Mouse (Mus musculus) liver, embryonic 14.5 days (tissue): Measurements from ENCODE around the gene Pald1. TPM values are rescaled to one million over a fixed set of nuclear protein-coding genes. Genes with fewer than 3 reads are reported as not detected.

Experiments used
- ATAC-seq: fragments of 200-750 bp; cut with Nextera tagmentation; 2 replicates; pipeline ENCODE4 v1.8.0; 2017; ENCODE audit warnings: moderate number of reproducible peaks, mild to moderate bottlenecking, moderate library complexity; ENCODE audit not compliant: insufficient read depth
- DNase-seq, 3 experiments: peaks; one replicate each; pipeline ENCODE4 v3.0.0-alpha.2; 2012 to 2013; ENCODE audit warnings: low read depth in 3 of 3, low spot score in 3 of 3
- H3K27ac ChIP-seq: fragments of 300-500 bp; sonication (generic); 2 replicates; pipeline ENCODE4 v1.5.1; 2014; ENCODE audit warnings: moderate library complexity, mild to moderate bottlenecking, control low read depth, inconsistent platforms
- H3K27me3 ChIP-seq: fragments of 300-500 bp; sonication (generic); 2 replicates; pipeline ENCODE4 v1.6.1; 2014; ENCODE audit warnings: mild to moderate bottlenecking, low read length, moderate library complexity; ENCODE audit not compliant: control insufficient read depth, insufficient read depth
- H3K36me3 ChIP-seq: fragments of 300-500 bp; sonication (generic); replicated peaks from 2 replicates; pipeline ENCODE4 v1.6.1; 2014; ENCODE audit warnings: low read depth; ENCODE audit not compliant: control insufficient read depth, insufficient read depth
- H3K4me1 ChIP-seq, 2 experiments: fragments of 200-500 bp in 1 of 2; fragments of 300-500 bp in 1 of 2; sonication (generic) in 1 of 2; replicated peaks; 2 replicates each; pipeline ENCODE4 v1.6.1; 2012 to 2014; ENCODE audit warnings: antibody characterized with exemption in 1 of 2, inconsistent platforms in 1 of 2, low read length in 1 of 2; ENCODE audit not compliant: control insufficient read depth in 2 of 2, insufficient read depth in 2 of 2
- H3K4me2 ChIP-seq: fragments of 300-500 bp; sonication (generic); 2 replicates; pipeline ENCODE4 v1.6.1; 2014; ENCODE audit warnings: low read depth, mild to moderate bottlenecking, control low read depth, moderate library complexity
- H3K4me3 ChIP-seq, 2 experiments: fragments of 200-500 bp in 1 of 2; fragments of 300-500 bp in 1 of 2; sonication (generic) in 1 of 2; 2 replicates each; pipeline ENCODE4 v1.5.1; 2012 to 2014; ENCODE audit warnings: low read depth in 2 of 2, low read length in 2 of 2, mild to moderate bottlenecking in 2 of 2, control low read depth in 1 of 2, inconsistent platforms in 1 of 2, moderate library complexity in 1 of 2; ENCODE audit not compliant: insufficient read depth in 1 of 2
- H3K9ac ChIP-seq: fragments of 300-500 bp; sonication (generic); replicated peaks from 2 replicates; pipeline ENCODE4 v1.6.1; 2014; ENCODE audit warnings: mild to moderate bottlenecking, control low read depth, moderate library complexity
- H3K9me3 ChIP-seq: fragments of 300-500 bp; sonication (generic); 2 replicates; pipeline ENCODE4 v1.6.1; 2016; ENCODE audit warnings: low read length, mixed read lengths; ENCODE audit not compliant: control insufficient read depth
- CTCF ChIP-seq: IDR thresholded peaks from 2 replicates; pipeline ENCODE4 v1.5.1; 2016; ENCODE audit warnings: antibody characterized with exemption, low read depth, control low read depth
- EP300 ChIP-seq: IDR thresholded peaks from 2 replicates; pipeline ENCODE4 v1.6.1; 2016; ENCODE audit warnings: antibody characterized with exemption, low read depth
- WGBS: fragments of 180-500 bp; shearing (Covaris S2); extraction: QIAGEN DNeasy Blood & Tissue Kit; methylation state at CpG from one replicate; pipeline ENCODE4 v1.1.7; 2014; ENCODE audit not compliant: insufficient replicate concordance; 5-methylcytosine and 5-hydroxymethylcytosine counted together
- polyA plus RNA-seq, 2 experiments: library from polyadenylated mRNA; depleted of rRNA in 1 of 2; stranded (reverse) in 1 of 2; unstranded in 1 of 2; fragments of >200 nt; fragmentation: Nextera tagmentation in 1 of 2; extraction: Ambion mirVana in 1 of 2; gene quantifications; 2 replicates each; pipeline versions ENCODE4 v1.2.1 to v1.2.3; 2012 to 2014

The Pald1 gene
- polyA plus RNA-seq, 2 experiments, result 4.0 to 4.4 TPM

DNA sequence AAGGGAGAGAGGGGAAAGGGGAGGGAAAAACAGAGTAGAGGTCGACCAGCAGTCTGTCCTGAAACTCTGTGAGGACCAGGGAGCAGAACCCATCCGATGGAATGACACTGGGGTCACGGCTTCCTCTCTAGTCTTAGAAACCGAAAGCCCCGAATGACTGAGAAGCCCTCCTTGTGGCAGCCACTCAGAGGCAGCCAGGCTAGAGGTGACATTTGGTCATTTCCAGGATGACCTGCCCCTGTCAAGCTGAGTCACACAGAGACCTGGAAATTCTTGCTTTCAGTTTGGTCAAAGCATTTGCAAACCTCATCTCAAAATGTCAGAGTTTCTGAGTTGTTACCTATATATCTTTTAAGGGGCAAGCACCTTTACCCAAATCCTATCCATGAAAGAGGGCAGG is 102.2 kb downstream of the Pald1 start:
- Histone ChIP-seq H3K9me3 (no peaks in the 10 kb centered on the region), H3K27ac (no peak overlapping the region), H3K4me2 (no peak overlapping the region), H3K9ac (no peak overlapping the region), H3K4me1 (peaks cover 0 to 6% of the 10 kb centered on the region in 2 experiments; a peak in 1 of 4 replicates), H3K4me3 (no peak overlapping the region), H3K27me3 (no peaks in the 10 kb centered on the region), H3K36me3 (no peaks in the 10 kb centered on the region)
- no peak for DNase-seq
- TF ChIP-seq CTCF (no peak), EP300 (no peak)
- WGBS, result 51% methylated on average over 5 of the region's 5 CpGs
- no peak for ATAC-seq

DNA sequence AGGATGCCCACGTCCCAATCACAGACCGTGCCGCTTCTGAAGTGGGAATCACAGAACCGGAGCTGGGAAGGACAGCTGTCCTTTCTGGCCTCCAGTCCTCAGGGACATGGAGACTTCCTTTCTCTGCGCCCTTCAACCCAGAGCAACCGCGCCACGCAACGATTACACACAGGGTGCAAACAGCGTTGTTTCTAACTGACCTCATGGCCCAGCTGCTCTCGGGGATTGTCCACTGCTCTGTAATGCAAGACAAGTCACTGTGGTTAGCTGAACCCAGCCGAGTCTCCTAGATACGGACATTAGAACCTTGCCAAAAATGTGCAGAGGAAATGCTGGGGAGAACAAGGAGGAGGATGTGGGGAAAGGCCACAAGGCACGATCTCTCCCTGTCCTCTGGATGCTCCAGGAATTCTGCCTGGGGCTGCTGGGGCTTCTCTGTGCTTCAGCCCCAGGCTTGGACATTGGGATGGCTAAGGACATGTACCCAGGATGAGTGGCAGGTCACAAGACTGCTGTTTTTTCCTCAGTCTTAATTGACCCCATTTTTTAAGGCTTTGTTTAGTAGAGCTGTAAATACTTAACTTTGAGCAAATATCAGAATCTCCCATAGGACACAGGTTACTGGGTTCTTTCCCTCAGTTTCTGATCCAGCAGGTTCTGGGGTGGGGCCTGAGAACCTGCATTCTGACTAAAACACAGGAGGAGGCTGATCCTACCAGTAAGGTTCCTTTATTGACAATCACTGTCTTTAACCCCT is 105.2 kb downstream of the Pald1 start:
- H3K4me1 ChIP-seq, result 0 out of 4 replicates have a peak, but pooled peaks cover 0 to 7% of the 10 kb centered on the region in 2 experiments
- no peak for ATAC-seq
- H3K4me3 ChIP-seq, result no peak overlapping the region
- no peak overlapping the region for H3K9ac ChIP-seq
- DNase-seq, result no peak
- H3K4me2 ChIP-seq, result no peak overlapping the region
- no peak overlapping the region for H3K27ac ChIP-seq
- peaks cover 11% of the 10 kb centered on the region for H3K27me3 ChIP-seq
- no peaks in the 10 kb centered on the region for H3K9me3 ChIP-seq
- no peak for TF ChIP-seq CTCF
- no peak for TF ChIP-seq EP300
- no peaks in the 10 kb centered on the region for H3K36me3 ChIP-seq
- 33% methylated on average over 14 of the region's 14 CpGs for WGBS

DNA sequence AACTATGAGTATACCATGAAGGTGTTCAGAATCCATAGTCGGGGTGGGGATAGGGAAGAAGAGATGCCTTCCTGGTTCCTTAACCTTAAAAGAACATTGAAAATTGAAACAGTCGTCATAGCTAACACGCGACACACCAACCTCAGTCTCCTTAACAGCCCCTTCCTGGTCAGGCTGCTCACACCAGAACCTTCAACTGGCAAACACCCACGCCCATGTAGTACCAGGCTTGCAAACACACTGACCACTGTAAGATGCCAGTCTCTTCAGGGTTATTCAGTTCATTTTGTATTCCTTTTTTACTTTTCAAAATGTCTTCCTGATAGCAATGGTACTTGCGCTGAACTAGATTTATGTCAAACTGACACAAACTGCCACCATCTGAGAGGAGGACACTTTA is 106.3 kb downstream of the Pald1 start:
- H3K36me3 ChIP-seq, result no peaks in the 10 kb centered on the region
- H3K9ac ChIP-seq, result no peak overlapping the region
- H3K4me3 ChIP-seq, result no peak overlapping the region
- no peak for DNase-seq
- H3K27me3 ChIP-seq, result peaks cover 20% of the 10 kb centered on the region
- H3K4me1 ChIP-seq, result 0 out of 4 replicates have a peak, but pooled peaks cover 0 to 7% of the 10 kb centered on the region in 2 experiments
- no peaks in the 10 kb centered on the region for H3K9me3 ChIP-seq
- H3K27ac ChIP-seq, result no peak overlapping the region
- no peak for ATAC-seq
- no peak overlapping the region for H3K4me2 ChIP-seq
- WGBS, result 70% methylated on average over 6 of the region's 6 CpGs
- TF ChIP-seq EP300 (no peak), CTCF (no peak)

DNA sequence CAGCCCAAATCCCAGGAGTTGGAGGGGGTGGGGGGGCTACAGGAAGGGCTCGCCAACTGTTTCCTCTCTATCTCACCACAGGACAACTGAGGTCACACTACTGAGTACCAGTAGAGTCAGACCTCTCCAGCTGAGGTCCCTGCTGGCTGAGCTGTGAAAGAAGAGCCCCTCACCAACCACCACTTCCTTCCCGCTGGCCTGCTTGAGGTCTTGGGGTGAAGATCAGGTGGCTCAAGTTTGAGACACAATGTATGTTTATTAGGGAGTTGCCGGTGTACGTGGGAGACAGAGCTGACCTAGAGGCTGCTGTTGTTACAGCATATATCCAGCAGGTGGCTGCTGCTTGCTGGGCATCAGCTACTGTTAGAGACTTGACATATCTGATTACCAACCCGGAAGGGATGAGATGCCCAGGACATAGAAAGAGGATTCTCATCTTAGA is 107.6 kb downstream of the Pald1 start:
- 0 out of 4 replicates have a peak, but pooled peaks cover 0 to 7% of the 10 kb centered on the region in 2 experiments for H3K4me1 ChIP-seq
- peaks cover 20% of the 10 kb centered on the region for H3K27me3 ChIP-seq
- TF ChIP-seq EP300, result no peak
- TF ChIP-seq CTCF, result peak; percentile 76
- ATAC-seq, result no peak
- no peaks in the 10 kb centered on the region for H3K9me3 ChIP-seq
- H3K9ac ChIP-seq, result no peak overlapping the region
- 0% methylated on average over 5 of the region's 5 CpGs for WGBS
- H3K36me3 ChIP-seq, result no peaks in the 10 kb centered on the region
- DNase-seq, result peak in 2 of 3 experiments; percentile 4 to 14
- H3K27ac ChIP-seq, result no peak overlapping the region
- no peak overlapping the region for H3K4me2 ChIP-seq
- H3K4me3 ChIP-seq, result no peak overlapping the region

DNA sequence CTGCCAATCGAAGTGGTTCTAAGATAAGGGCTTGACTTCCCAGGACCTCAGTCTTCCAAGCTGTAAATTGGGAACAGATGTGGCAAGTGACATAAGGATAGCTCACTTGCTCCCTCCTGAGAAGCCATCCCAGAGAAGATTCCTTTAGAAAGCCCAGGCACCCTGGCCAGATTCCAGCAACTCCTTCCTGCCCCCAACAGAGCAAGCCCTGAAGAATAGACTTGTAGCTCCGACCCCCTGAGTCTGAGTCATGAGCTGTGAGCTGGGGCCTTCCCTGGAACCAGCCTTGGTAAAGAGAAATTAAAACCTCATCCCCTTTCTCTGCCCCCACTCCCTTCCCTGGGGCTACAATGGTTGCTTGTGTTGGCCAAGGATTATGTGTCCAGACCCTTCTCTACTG is 108.8 kb downstream of the Pald1 start:
- TF ChIP-seq EP300, result no peak
- no peak for TF ChIP-seq CTCF
- H3K9ac ChIP-seq, result no peak overlapping the region
- no peaks in the 10 kb centered on the region for H3K36me3 ChIP-seq
- 29% methylated on average over 2 of the region's 2 CpGs for WGBS
- no peak overlapping the region for H3K27ac ChIP-seq
- H3K9me3 ChIP-seq, result no peaks in the 10 kb centered on the region
- ATAC-seq (no peak), DNase-seq (no peak)
- H3K4me3 ChIP-seq, result no peak overlapping the region
- H3K4me1 ChIP-seq, result 0 out of 4 replicates have a peak, but pooled peaks cover 0 to 7% of the 10 kb centered on the region in 2 experiments
- H3K27me3 ChIP-seq, result peaks cover 20% of the 10 kb centered on the region
- no peak overlapping the region for H3K4me2 ChIP-seq
